Mouse (Mus musculus): ENCODE data around the gene Edc4. TPM values are rescaled to one million over a fixed set of nuclear protein-coding genes. Genes with fewer than 3 reads are reported as not detected.
A peak's percentile ranks its signal among the peaks of the same experiment; 100 is the strongest.

The Edc4 gene
- polyA plus RNA-seq, 1 experiment from 2014 or later = 25.3 TPM

- Histone ChIP-seq H3K9ac (no peak overlapping the region), H3K27me3 (no peaks in the 10 kb centered on the region), H3K36me3 (0 out of 2 replicates have a peak, but pooled peaks cover 10% of the 10 kb centered on the region), H3K4me2 (no peak overlapping the region), H3K9me3 (replicated peaks) (no peaks in the 10 kb centered on the region), H3K27ac (no peak overlapping the region), H3K4me1 (replicated peaks) (peaks cover 8% of the 10 kb centered on the region; the same call in 1 of the 2 replicates), H3K4me3 (no peak overlapping the region)
- WGBS = 78% methylated on average over 3 of the region's 3 CpGs
- no peak for ATAC-seq (replicated peaks; ENCODE audit: insufficient number of reproducible peaks, insufficient read depth, low FRiP score, low read depth)
These were observed 50.6 kb downstream of the Edc4 start for GRCm38 (mm10) chr8:105931271-105931670.

DNA sequence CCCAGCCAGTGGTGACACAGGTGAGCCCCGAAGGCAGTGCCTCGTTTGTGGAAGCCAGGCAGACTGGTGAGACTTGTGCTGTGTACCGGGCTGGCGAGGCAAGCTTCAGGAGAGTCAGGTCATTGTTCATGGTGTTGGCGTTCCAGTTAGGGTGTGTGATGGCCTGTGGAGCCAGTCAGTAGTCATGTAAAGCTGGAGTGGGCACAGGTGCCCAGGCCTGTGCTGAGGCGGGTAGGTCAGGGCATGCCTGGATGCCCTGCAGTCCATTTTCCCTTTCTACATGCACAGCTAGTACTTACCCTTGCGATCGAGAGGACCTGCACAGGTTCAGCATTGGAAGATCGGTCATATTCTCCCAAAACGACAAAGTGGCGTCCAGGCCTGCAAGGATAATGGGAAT, 51.8 kb downstream of the Edc4 start:
- no peak for ATAC-seq (replicated peaks; ENCODE audit: insufficient number of reproducible peaks, insufficient read depth, low FRiP score, low read depth)
- Histone ChIP-seq H3K9me3 (replicated peaks) (no peaks in the 10 kb centered on the region), H3K4me1 (replicated peaks) (peaks cover 12% of the 10 kb centered on the region), H3K4me2 (no peak overlapping the region), H3K9ac (no peak overlapping the region), H3K27ac (no peak overlapping the region), H3K27me3 (no peaks in the 10 kb centered on the region), H3K36me3 (0 out of 2 replicates have a peak, but pooled peaks cover 10% of the 10 kb centered on the region), H3K4me3 (no peak overlapping the region)
- WGBS = 85% methylated on average over 11 of the region's 11 CpGs

GRCm38 (mm10) chr8:105933762-105934161, 53.1 kb downstream of the Edc4 start, which contains the start of gene Ctrl:
Ctrl (minus strand) TSS chr8:105933862.
- no peak within 1 kb of the TSS for H3K9ac ChIP-seq
- peaks cover 16% of the 10 kb centered on the region for H3K4me1 ChIP-seq (replicated peaks)
- H3K9me3 ChIP-seq (replicated peaks) = no peaks in the 10 kb centered on the region
- WGBS = 90% methylated on average over 2 of the region's 2 CpGs
- no peaks in the 10 kb centered on the region for H3K27me3 ChIP-seq
- 0 out of 2 replicates have a peak, but pooled peaks cover 10% of the 10 kb centered on the region for H3K36me3 ChIP-seq
- no peak within 1 kb of the TSS for H3K27ac ChIP-seq
- H3K4me2 ChIP-seq = no peak within 1 kb of the TSS
- ATAC-seq (replicated peaks; ENCODE audit: insufficient number of reproducible peaks, insufficient read depth, low FRiP score, low read depth) = no peak
- H3K4me3 ChIP-seq = no peak within 1 kb of the TSS

DNA sequence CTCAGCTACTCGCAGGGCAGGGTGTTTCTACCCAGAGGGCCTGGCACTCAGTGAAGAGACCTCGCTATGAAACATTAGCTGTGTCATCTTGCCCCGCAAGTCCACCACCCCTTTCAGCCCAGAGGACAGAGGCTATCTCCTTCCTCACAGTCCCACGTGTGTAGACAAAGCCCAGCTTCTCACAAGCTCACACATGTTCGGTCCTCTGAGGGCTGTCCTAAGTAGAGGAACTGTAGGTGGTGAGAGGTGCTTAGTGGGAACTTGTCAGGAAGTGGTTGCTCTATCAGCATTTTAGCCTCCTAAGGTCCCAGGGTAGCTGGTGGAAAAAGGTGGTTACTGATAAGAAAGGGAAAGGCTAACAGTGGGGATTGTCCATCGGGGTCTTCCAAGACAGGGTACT, 54.4 kb downstream of the Edc4 start:
- 56% methylated on average over 6 of the region's 6 CpGs for WGBS
- H3K9me3 ChIP-seq (replicated peaks) = no peaks in the 10 kb centered on the region
- no peak overlapping the region for H3K4me2 ChIP-seq
- no peak for ATAC-seq (replicated peaks; ENCODE audit: insufficient number of reproducible peaks, insufficient read depth, low FRiP score, low read depth)
- 0 out of 2 replicates have a peak, but pooled peaks cover 8% of the 10 kb centered on the region for H3K36me3 ChIP-seq
- peaks cover 16% of the 10 kb centered on the region for H3K4me1 ChIP-seq (replicated peaks)
- no peaks in the 10 kb centered on the region for H3K27me3 ChIP-seq
- H3K4me3 ChIP-seq = no peak overlapping the region
- H3K9ac ChIP-seq = no peak overlapping the region
- H3K27ac ChIP-seq = no peak overlapping the region

- Histone ChIP-seq H3K27ac (peak overlapping the region; percentile 89), H3K4me3 (peak overlapping the region; percentile 68), H3K4me1 (replicated peaks) (peaks cover 13% of the 10 kb centered on the region), H3K36me3 (0 out of 2 replicates have a peak, but pooled peaks cover 5% of the 10 kb centered on the region), H3K9ac (peak overlapping the region; percentile 70), H3K9me3 (replicated peaks) (no peaks in the 10 kb centered on the region), H3K4me2 (peak overlapping the region; percentile 85), H3K27me3 (no peaks in the 10 kb centered on the region)
- ATAC-seq (replicated peaks; ENCODE audit: insufficient number of reproducible peaks, insufficient read depth, low FRiP score, low read depth) = no peak
- 25% methylated on average over 7 of the region's 7 CpGs for WGBS
These were observed 55.4 kb downstream of the Edc4 start for GRCm38 (mm10) chr8:105935863-105936603.

GRCm38 (mm10) chr8:105936866-105937475, 56.3 kb downstream of the Edc4 start:
- H3K4me3 ChIP-seq = peak overlapping the region; percentile 68
- peak; percentile 87 for ATAC-seq (replicated peaks; ENCODE audit: insufficient number of reproducible peaks, insufficient read depth, low FRiP score, low read depth)
- H3K27ac ChIP-seq = peak overlapping the region; percentile 89
- peak overlapping the region; percentile 70 for H3K9ac ChIP-seq
- H3K36me3 ChIP-seq = peaks cover 10% of the 10 kb centered on the region; the same call in 1 of the 2 replicates
- 1% methylated on average over 30 of the region's 30 CpGs for WGBS
- H3K27me3 ChIP-seq = no peaks in the 10 kb centered on the region
- peak overlapping the region; percentile 85 for H3K4me2 ChIP-seq
- no peaks in the 10 kb centered on the region for H3K9me3 ChIP-seq (replicated peaks)
- H3K4me1 ChIP-seq (replicated peaks) = peaks cover 13% of the 10 kb centered on the region

DNA sequence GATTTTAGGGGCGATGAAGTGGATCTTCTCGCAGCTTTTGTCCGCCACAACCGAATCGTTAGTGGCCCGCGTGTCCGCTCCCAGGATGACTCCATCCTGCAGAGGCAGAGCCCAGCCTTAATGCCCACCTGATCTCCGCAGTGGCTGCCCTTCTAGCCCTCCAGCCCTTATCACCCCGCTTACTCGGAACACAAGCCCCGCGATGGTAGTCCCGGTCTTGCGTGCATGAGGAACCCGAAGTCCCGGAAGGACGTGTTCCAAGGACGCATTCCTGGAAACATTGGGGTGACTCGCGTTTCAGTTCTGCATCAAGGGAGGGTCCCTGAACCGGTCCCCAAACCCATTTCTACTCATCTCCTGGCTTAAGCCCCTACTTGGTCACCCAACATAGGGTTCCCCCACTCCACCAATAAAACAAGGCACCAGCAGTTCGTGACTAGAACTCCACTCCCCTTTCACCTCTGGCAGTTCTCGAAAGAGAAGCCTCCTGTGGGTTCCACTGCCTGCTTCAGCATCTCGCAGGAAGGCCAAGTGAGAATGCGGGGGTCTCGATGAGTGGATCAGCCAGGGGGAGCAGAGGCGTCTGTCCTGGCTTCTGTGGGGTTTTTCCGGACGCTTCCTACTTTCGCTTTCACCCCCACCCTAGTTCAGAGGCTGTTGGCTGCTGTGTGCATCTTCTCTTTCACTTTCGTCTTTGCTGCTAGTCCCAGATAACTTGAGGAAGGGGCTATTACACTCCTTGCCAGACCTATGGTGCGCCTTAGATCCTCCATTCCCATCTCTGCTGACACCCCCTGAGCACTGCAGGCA, 57.0 kb downstream of the Edc4 start:
- H3K9ac ChIP-seq = peak overlapping the region; percentile 70
- no peaks in the 10 kb centered on the region for H3K9me3 ChIP-seq (replicated peaks)
- peak overlapping the region; percentile 68 for H3K4me3 ChIP-seq
- peak overlapping the region; percentile 85 for H3K4me2 ChIP-seq
- WGBS = under 1% methylated on average over 33 of the region's 33 CpGs
- peak overlapping the region; percentile 89 for H3K27ac ChIP-seq
- H3K36me3 ChIP-seq = peaks cover 13% of the 10 kb centered on the region; the same call in 1 of the 2 replicates
- peaks cover 13% of the 10 kb centered on the region for H3K4me1 ChIP-seq (replicated peaks)
- ATAC-seq (replicated peaks; ENCODE audit: insufficient number of reproducible peaks, insufficient read depth, low FRiP score, low read depth) = peak; percentile 15; the same call in 1 of the 2 replicates
- H3K27me3 ChIP-seq = no peaks in the 10 kb centered on the region

- Histone ChIP-seq H3K4me1 (replicated peaks) (peaks cover 13% of the 10 kb centered on the region), H3K4me2 (peak within 1 kb of the TSS; percentile 85), H3K27me3 (no peaks in the 10 kb centered on the region), H3K9me3 (replicated peaks) (no peaks in the 10 kb centered on the region), H3K36me3 (peaks cover 19% of the 10 kb centered on the region), H3K9ac (peak within 1 kb of the TSS; percentile 70), H3K4me3 (peak within 1 kb of the TSS; percentile 68), H3K27ac (peak within 1 kb of the TSS; percentile 89)
- WGBS = 14% methylated on average over 4 of the region's 4 CpGs
- ATAC-seq (replicated peaks; ENCODE audit: insufficient number of reproducible peaks, insufficient read depth, low FRiP score, low read depth) = no peak
These were observed 57.6 kb downstream of the Edc4 start, which contains the start of gene Psmb10 for GRCm38 (mm10) chr8:105938306-105938669. Psmb10 (minus strand) TSS chr8:105938444.

GRCm38 (mm10) chr8:105942026-105942425, 61.3 kb downstream of the Edc4 start:
- Histone ChIP-seq H3K27me3 (no peaks in the 10 kb centered on the region), H3K9me3 (replicated peaks) (no peaks in the 10 kb centered on the region), H3K9ac (no peak overlapping the region), H3K4me3 (no peak overlapping the region), H3K36me3 (peaks cover 55% of the 10 kb centered on the region), H3K4me1 (replicated peaks) (peaks cover 4% of the 10 kb centered on the region; the same call in 1 of the 2 replicates), H3K27ac (no peak overlapping the region), H3K4me2 (no peak overlapping the region)
- WGBS = 85% methylated on average over 11 of the region's 11 CpGs
- ATAC-seq (replicated peaks; ENCODE audit: insufficient number of reproducible peaks, insufficient read depth, low FRiP score, low read depth) = no peak

DNA sequence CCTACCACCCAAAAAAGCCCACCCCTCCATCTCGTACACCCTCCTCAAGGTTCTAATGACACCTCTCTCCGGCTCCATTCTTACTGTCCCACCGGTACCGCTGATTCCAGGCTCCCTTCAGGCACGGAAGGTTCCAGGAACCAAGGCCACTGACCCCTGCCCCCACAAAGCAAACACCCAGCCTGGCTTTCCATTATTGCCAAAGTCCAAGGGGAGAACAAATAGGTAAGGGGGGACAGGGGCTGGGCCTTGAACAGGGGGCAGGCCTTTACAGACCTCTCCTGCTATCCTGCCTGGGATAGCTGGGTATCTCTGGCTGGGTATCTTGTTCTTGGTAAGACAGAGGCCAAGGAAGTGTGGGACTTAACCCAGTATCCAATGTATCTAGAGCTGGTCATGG, 61.9 kb downstream of the Edc4 start:
- ATAC-seq (replicated peaks; ENCODE audit: insufficient number of reproducible peaks, insufficient read depth, low FRiP score, low read depth) = no peak
- no peaks in the 10 kb centered on the region for H3K27me3 ChIP-seq
- no peak overlapping the region for H3K27ac ChIP-seq
- H3K4me2 ChIP-seq = no peak overlapping the region
- peaks cover 4% of the 10 kb centered on the region; the same call in 1 of the 2 replicates for H3K4me1 ChIP-seq (replicated peaks)
- no peak overlapping the region for H3K9ac ChIP-seq
- no peaks in the 10 kb centered on the region for H3K9me3 ChIP-seq (replicated peaks)
- no peak overlapping the region for H3K4me3 ChIP-seq
- peaks cover 60% of the 10 kb centered on the region for H3K36me3 ChIP-seq
- WGBS = 94% methylated on average over 5 of the region's 5 CpGs

DNA sequence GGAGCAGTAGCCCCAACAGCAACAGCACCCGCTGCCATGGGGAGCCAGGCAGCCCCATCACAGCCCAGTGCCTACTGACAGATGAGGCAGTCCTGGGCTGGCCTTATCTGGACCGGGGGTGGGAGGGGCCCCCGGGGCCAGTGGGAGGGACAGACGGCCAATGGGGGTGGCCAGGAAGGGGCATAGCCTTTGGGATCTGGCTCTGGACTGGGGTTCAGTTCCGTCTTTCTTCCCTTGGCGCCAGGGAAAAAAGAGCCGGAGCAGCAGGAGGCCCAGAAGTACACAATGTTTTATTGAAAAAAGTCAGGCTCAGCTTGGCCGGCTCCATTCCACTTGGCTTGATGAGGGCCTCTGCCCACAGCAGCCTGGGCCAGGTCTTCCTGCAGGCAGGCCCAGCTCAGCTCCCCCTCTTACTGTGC, 62.6 kb downstream of the Edc4 start, which contains the start of gene Lcat:
Gene Lcat, minus strand, starts transcription at position 62 of the 419 bp plus-strand sequence.
- WGBS = 79% methylated on average over 7 of the region's 8 CpGs
- ATAC-seq (replicated peaks; ENCODE audit: insufficient number of reproducible peaks, insufficient read depth, low FRiP score, low read depth) = no peak
- H3K27me3 ChIP-seq = no peaks in the 10 kb centered on the region
- H3K27ac ChIP-seq = no peak within 1 kb of the TSS
- H3K9me3 ChIP-seq (replicated peaks) = no peaks in the 10 kb centered on the region
- H3K4me1 ChIP-seq (replicated peaks) = peaks cover 2% of the 10 kb centered on the region; the same call in 1 of the 2 replicates
- no peak within 1 kb of the TSS for H3K4me2 ChIP-seq
- peaks cover 68% of the 10 kb centered on the region for H3K36me3 ChIP-seq
- H3K4me3 ChIP-seq = no peak within 1 kb of the TSS
- no peak within 1 kb of the TSS for H3K9ac ChIP-seq
